Mouse (Mus musculus): Measurements from ENCODE around the gene BC004004. TPM values are rescaled to one million over a fixed set of nuclear protein-coding genes. Genes with fewer than 3 reads are reported as not detected.
"Not testable (repeated sequence)": the region's sequence is repeated elsewhere in the genome, so short reads cannot be mapped to it uniquely, and the experiment has no call there.

The BC004004 gene
- polyA plus RNA-seq, 1 experiment from 2014 or later, result 112 TPM

GRCm38 (mm10) chr17:29262259-29262649 is 6.3 kb upstream of the BC004004 start:
- no peaks in the 10 kb centered on the region for H3K9me3 ChIP-seq
- no peak for ATAC-seq (replicated peaks)
- WGBS, result 71% methylated on average over 2 of the region's 2 CpGs
- H3K36me3 ChIP-seq (replicated peaks), result no peaks in the 10 kb centered on the region; the same call in 1 of the 2 replicates
- H3K9ac ChIP-seq, result no peak overlapping the region
- H3K4me3 ChIP-seq, result no peak overlapping the region
- peak overlapping the region; percentile 51 for H3K4me2 ChIP-seq
- no peaks in the 10 kb centered on the region for H3K27me3 ChIP-seq (replicated peaks)
- no peak overlapping the region for H3K27ac ChIP-seq
- peaks cover 33% of the 10 kb centered on the region for H3K4me1 ChIP-seq

GRCm38 (mm10) chr17:29263417-29263816 is 5.2 kb upstream of the BC004004 start:
- no peaks in the 10 kb centered on the region; the same call in 1 of the 2 replicates for H3K36me3 ChIP-seq (replicated peaks)
- peak overlapping the region; percentile 51 for H3K4me2 ChIP-seq
- peaks cover 40% of the 10 kb centered on the region for H3K4me1 ChIP-seq
- peak overlapping the region; percentile 80 for H3K4me3 ChIP-seq
- H3K27me3 ChIP-seq (replicated peaks), result no peaks in the 10 kb centered on the region
- H3K9ac ChIP-seq, result peak overlapping the region; percentile 80
- H3K9me3 ChIP-seq, result no peaks in the 10 kb centered on the region
- H3K27ac ChIP-seq, result peak overlapping the region; percentile 96
- peak; percentile 18 for ATAC-seq (replicated peaks)
- WGBS, result under 1% methylated on average over 14 of the region's 14 CpGs

- Histone ChIP-seq H3K9me3 (no peaks in the 10 kb centered on the region), H3K27ac (peak within 1 kb of the TSS; percentile 96), H3K4me1 (peaks cover 40% of the 10 kb centered on the region), H3K4me2 (peak within 1 kb of the TSS; percentile 51), H3K9ac (peak within 1 kb of the TSS; percentile 80), H3K36me3 (replicated peaks) (no peaks in the 10 kb centered on the region), H3K27me3 (replicated peaks) (no peaks in the 10 kb centered on the region), H3K4me3 (peak within 1 kb of the TSS; percentile 80)
- WGBS, result 7% methylated on average over 38 of the region's 38 CpGs
- peak; percentile 67 for ATAC-seq (replicated peaks)
Observed at GRCm38 (mm10) chr17:29263840-29264633, 4.6 kb upstream of the BC004004 start, which contains the start of gene Ppil1. TSS of gene Ppil1 (minus strand) at chr17:29264186.

- peaks cover 40% of the 10 kb centered on the region for H3K4me1 ChIP-seq
- WGBS, result 91% methylated on average over 5 of the region's 5 CpGs
- peak overlapping the region; percentile 51 for H3K4me2 ChIP-seq
- no peaks in the 10 kb centered on the region for H3K36me3 ChIP-seq (replicated peaks)
- no peak for ATAC-seq (replicated peaks)
- H3K27me3 ChIP-seq (replicated peaks), result no peaks in the 10 kb centered on the region
- H3K9me3 ChIP-seq, result no peaks in the 10 kb centered on the region
- H3K9ac ChIP-seq, result 0 out of 2 replicates have a peak overlapping the region, but pooled peaks have one; percentile 80
- 0 out of 2 replicates have a peak overlapping the region, but pooled peaks have one; percentile 96 for H3K27ac ChIP-seq
- no peak overlapping the region for H3K4me3 ChIP-seq
Observed at GRCm38 (mm10) chr17:29264760-29265159, 3.8 kb upstream of the BC004004 start.

DNA sequence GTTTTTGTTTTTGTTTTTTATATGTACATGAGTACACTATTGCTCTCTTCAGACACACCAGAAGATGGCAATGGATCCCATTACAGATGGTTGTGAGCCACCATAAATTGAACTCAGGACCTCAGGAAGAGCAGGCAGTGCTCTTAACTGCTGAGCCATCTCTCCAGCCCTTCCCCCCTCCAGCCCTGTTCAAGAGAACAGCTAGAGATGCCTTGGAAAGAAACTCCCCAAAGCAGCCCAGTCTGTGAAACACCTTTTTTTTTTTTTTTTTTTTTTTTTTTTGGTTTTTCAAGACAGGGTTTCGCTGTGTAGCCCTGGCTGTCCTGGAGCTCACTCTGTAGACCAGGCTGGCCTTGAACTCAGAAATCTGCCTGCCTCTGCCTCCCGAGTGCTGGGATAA is 1.5 kb upstream of the BC004004 start:
- not testable (repeated sequence) for H3K9me3 ChIP-seq; H3K9ac ChIP-seq; ATAC-seq (replicated peaks); H3K4me2 ChIP-seq; H3K27ac ChIP-seq; H3K27me3 ChIP-seq (replicated peaks); H3K4me3 ChIP-seq; H3K36me3 ChIP-seq (replicated peaks)
- WGBS, result 95% methylated on average over 2 of the region's 2 CpGs
- H3K4me1 ChIP-seq, result peaks cover 40% of the 10 kb centered on the region

- Histone ChIP-seq H3K4me3 (peak overlapping the region; percentile 80), H3K27me3 (replicated peaks) (no peaks in the 10 kb centered on the region), H3K9ac (peak overlapping the region; percentile 18; the same call in 1 of the 2 replicates), H3K4me2 (peak overlapping the region; percentile 52), H3K4me1 (peaks cover 29% of the 10 kb centered on the region), H3K9me3 (no peaks in the 10 kb centered on the region), H3K27ac (peak overlapping the region; percentile 89), H3K36me3 (replicated peaks) (no peaks in the 10 kb centered on the region)
- 57% methylated on average over 6 of the region's 6 CpGs for WGBS
- peak; percentile 57 for ATAC-seq (replicated peaks)
Observed at GRCm38 (mm10) chr17:29267931-29268681, 482 bp upstream of the BC004004 start.

- WGBS, result 20% methylated on average over 10 of the region's 10 CpGs
- Histone ChIP-seq H3K4me1 (peaks cover 26% of the 10 kb centered on the region), H3K27ac (peak overlapping the region; percentile 89), H3K9ac (peak overlapping the region; percentile 92), H3K9me3 (no peaks in the 10 kb centered on the region), H3K4me3 (peak overlapping the region; percentile 80), H3K36me3 (replicated peaks) (no peaks in the 10 kb centered on the region), H3K27me3 (replicated peaks) (no peaks in the 10 kb centered on the region), H3K4me2 (peak overlapping the region; percentile 52)
- 0 out of 2 replicates have a peak, but pooled peaks have one; percentile 5 for ATAC-seq (replicated peaks)
Observed at GRCm38 (mm10) chr17:29269349-29269706, 740 bp downstream of the BC004004 start.

GRCm38 (mm10) chr17:29270148-29270698 is 1.6 kb downstream of the BC004004 start:
- H3K4me1 ChIP-seq, result peaks cover 22% of the 10 kb centered on the region
- H3K4me2 ChIP-seq, result peak overlapping the region; percentile 52
- 94% methylated on average over 9 of the region's 9 CpGs for WGBS
- no peaks in the 10 kb centered on the region for H3K9me3 ChIP-seq
- H3K36me3 ChIP-seq (replicated peaks), result no peaks in the 10 kb centered on the region
- ATAC-seq (replicated peaks), result no peak
- no peak overlapping the region for H3K27ac ChIP-seq
- H3K4me3 ChIP-seq, result no peak overlapping the region
- no peak overlapping the region for H3K9ac ChIP-seq
- H3K27me3 ChIP-seq (replicated peaks), result no peaks in the 10 kb centered on the region

DNA sequence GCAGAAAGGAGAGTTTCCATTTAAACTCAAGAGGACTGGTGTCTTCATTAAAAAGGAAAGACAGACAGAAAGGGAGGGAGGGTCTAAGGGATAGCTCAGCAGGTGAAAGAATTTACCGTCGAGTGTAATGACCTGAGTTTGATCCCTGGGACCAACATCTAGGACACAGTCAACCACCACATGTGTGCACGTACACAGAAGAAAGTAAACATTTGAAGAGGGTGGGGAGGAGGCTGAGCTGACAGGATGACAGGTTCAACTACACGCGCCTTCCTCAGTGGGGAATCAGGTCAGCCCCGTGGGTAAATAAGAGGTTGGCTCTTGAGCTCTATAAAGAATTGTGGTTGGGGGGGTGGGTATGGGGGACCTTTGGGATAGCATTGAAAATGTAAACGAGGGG is 4.6 kb downstream of the BC004004 start:
- peaks cover 18% of the 10 kb centered on the region for H3K4me1 ChIP-seq
- 0 out of 2 replicates have a peak, but pooled peaks cover under 1% of the 10 kb centered on the region for H3K36me3 ChIP-seq (replicated peaks)
- H3K9ac ChIP-seq, result no peak overlapping the region
- H3K4me2 ChIP-seq, result no peak overlapping the region
- ATAC-seq (replicated peaks), result no peak
- H3K27ac ChIP-seq, result no peak overlapping the region
- H3K27me3 ChIP-seq (replicated peaks), result no peaks in the 10 kb centered on the region
- 85% methylated on average over 7 of the region's 7 CpGs for WGBS
- no peaks in the 10 kb centered on the region for H3K9me3 ChIP-seq
- H3K4me3 ChIP-seq, result no peak overlapping the region

DNA sequence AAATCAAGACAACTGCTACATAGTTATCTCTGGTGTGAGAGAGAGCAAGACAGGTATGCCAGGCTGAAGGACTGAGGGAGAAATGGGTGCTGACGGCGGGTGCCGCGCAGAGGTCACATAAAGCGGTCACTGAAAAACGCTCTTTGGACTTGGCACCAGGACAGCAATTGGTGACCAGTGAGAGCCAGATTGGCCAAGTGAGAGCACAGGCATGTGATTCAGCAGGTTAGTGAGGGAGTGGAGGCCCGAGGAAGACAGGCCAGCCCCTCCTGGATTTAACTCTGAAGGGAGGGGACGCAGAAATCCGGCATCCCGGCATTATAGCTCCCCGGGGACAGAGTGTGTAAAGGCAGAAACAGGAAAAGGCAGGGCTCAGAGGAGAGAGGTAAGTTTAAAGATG is 5.3 kb downstream of the BC004004 start:
- Histone ChIP-seq H3K4me1 (peaks cover 15% of the 10 kb centered on the region), H3K4me2 (no peak overlapping the region), H3K4me3 (no peak overlapping the region), H3K36me3 (replicated peaks) (peaks cover 3% of the 10 kb centered on the region; the same call in 1 of the 2 replicates), H3K27ac (no peak overlapping the region), H3K27me3 (replicated peaks) (no peaks in the 10 kb centered on the region), H3K9ac (no peak overlapping the region), H3K9me3 (no peaks in the 10 kb centered on the region)
- ATAC-seq (replicated peaks), result no peak
- 83% methylated on average over 11 of the region's 11 CpGs for WGBS

- no peak overlapping the region for H3K27ac ChIP-seq
- WGBS, result 94% methylated on average over 5 of the region's 5 CpGs
- peaks cover 10% of the 10 kb centered on the region; the same call in 1 of the 2 replicates for H3K36me3 ChIP-seq (replicated peaks)
- H3K4me2 ChIP-seq, result no peak overlapping the region
- H3K27me3 ChIP-seq (replicated peaks), result no peaks in the 10 kb centered on the region
- peaks cover 7% of the 10 kb centered on the region; the same call in 1 of the 2 replicates for H3K4me1 ChIP-seq
- H3K9ac ChIP-seq, result no peak overlapping the region
- no peaks in the 10 kb centered on the region for H3K9me3 ChIP-seq
- no peak for ATAC-seq (replicated peaks)
- no peak overlapping the region for H3K4me3 ChIP-seq
Observed at GRCm38 (mm10) chr17:29280422-29280821, 11.8 kb downstream of the BC004004 start.

DNA sequence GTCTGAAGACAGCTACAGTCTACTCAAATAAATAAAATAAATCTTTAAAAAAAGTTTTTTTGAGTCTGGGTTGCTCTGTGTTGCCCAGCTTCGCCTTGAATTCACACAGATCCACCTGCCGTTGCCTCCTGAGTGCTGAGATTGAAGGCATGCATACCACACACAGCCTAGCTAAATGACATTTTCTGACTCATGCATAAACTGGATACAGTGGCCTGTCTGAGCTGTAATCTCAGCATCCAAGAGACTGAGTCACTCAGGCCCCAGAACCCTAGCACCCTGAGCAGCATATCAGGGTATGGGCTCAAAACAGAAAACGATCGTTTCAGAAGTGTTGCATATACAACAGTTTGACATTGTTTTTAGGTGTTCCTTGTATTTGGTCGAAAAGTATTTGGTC is 13.0 kb downstream of the BC004004 start:
- Histone ChIP-seq H3K4me3 (no peak overlapping the region), H3K27ac (no peak overlapping the region), H3K4me2 (no peak overlapping the region), H3K9me3 (no peaks in the 10 kb centered on the region), H3K27me3 (replicated peaks) (no peaks in the 10 kb centered on the region), H3K4me1 (peaks cover 7% of the 10 kb centered on the region; the same call in 1 of the 2 replicates), H3K36me3 (replicated peaks) (peaks cover 13% of the 10 kb centered on the region; the same call in 1 of the 2 replicates), H3K9ac (no peak overlapping the region)
- ATAC-seq (replicated peaks), result no peak
- 82% methylated on average over 5 of the region's 5 CpGs for WGBS

Measured in midbrain, embryonic 15.5 days (tissue).